Mouse (Mus musculus) neural tube, embryonic 11.5 days (tissue): ENCODE measurements around the gene Krt13. TPM values are rescaled to one million over a fixed set of nuclear protein-coding genes. Genes with fewer than 3 reads are reported as not detected.
A peak's percentile ranks its signal among the peaks of the same experiment; 100 is the strongest.

Source experiments
- ATAC-seq: fragments of 200-750 bp; cut with Nextera tagmentation; 2 replicates; pipeline ENCODE4 v1.8.0; 2017; ENCODE audit warnings: moderate number of reproducible peaks, mild to moderate bottlenecking, moderate TSS enrichment, moderate library complexity; ENCODE audit not compliant: insufficient read depth, low FRiP score, low TSS enrichment
- DNase-seq: peaks from one replicate; pipeline ENCODE4 v3.0.0-alpha.2; 2015; ENCODE audit warnings: low spot score
- H3K27ac ChIP-seq: fragments of 300-500 bp; sonication (generic); 2 replicates; pipeline ENCODE4 v1.5.1; 2014; ENCODE audit warnings: low read depth, mild to moderate bottlenecking, low read length
- H3K27me3 ChIP-seq: fragments of 300-500 bp; sonication (generic); 2 replicates; pipeline ENCODE4 v1.6.1; 2014; ENCODE audit warnings: mild to moderate bottlenecking, low read length, mixed read lengths; ENCODE audit not compliant: control insufficient read depth, insufficient read depth
- H3K36me3 ChIP-seq: fragments of 300-500 bp; sonication (generic); 2 replicates; pipeline ENCODE4 v1.6.1; 2014; ENCODE audit warnings: mild to moderate bottlenecking, low read length, moderate library complexity, mixed read lengths; ENCODE audit not compliant: control insufficient read depth, insufficient read depth
- H3K4me1 ChIP-seq: fragments of 300-500 bp; sonication (generic); 2 replicates; pipeline ENCODE4 v1.6.1; 2014; ENCODE audit warnings: low read length, mixed read lengths; ENCODE audit not compliant: control insufficient read depth, insufficient read depth
- H3K4me2 ChIP-seq: fragments of 300-500 bp; sonication (generic); 2 replicates; pipeline ENCODE4 v1.6.1; 2014; ENCODE audit warnings: low read depth, mild to moderate bottlenecking, moderate library complexity
- H3K4me3 ChIP-seq: fragments of 300-500 bp; sonication (generic); 2 replicates; pipeline ENCODE4 v1.5.1; 2014; ENCODE audit warnings: low read depth, low read length
- H3K9ac ChIP-seq: fragments of 300-500 bp; sonication (generic); 2 replicates; pipeline ENCODE4 v1.6.1; 2014; ENCODE audit warnings: mild to moderate bottlenecking, low read length
- H3K9me3 ChIP-seq: fragments of 300-500 bp; sonication (generic); 2 replicates; pipeline ENCODE4 v1.6.1; 2016; ENCODE audit warnings: low read length; ENCODE audit not compliant: control insufficient read depth
- WGBS: fragments of 180-500 bp; shearing (Covaris S2); extraction: QIAGEN DNeasy Blood & Tissue Kit; methylation state at CpG from one replicate; pipeline ENCODE4 v1.1.7; 2014; 5-methylcytosine and 5-hydroxymethylcytosine counted together
- polyA plus RNA-seq: library from polyadenylated mRNA; unstranded; fragments of >200 nt; fragmentation: Nextera tagmentation; extraction: Ambion mirVana; gene quantifications from 2 replicates; pipeline ENCODE4 v1.2.1, GENCODE M21; 2014

Gene Krt13
- polyA plus RNA-seq, 1 experiment from 2014 or later, result not detected

DNA sequence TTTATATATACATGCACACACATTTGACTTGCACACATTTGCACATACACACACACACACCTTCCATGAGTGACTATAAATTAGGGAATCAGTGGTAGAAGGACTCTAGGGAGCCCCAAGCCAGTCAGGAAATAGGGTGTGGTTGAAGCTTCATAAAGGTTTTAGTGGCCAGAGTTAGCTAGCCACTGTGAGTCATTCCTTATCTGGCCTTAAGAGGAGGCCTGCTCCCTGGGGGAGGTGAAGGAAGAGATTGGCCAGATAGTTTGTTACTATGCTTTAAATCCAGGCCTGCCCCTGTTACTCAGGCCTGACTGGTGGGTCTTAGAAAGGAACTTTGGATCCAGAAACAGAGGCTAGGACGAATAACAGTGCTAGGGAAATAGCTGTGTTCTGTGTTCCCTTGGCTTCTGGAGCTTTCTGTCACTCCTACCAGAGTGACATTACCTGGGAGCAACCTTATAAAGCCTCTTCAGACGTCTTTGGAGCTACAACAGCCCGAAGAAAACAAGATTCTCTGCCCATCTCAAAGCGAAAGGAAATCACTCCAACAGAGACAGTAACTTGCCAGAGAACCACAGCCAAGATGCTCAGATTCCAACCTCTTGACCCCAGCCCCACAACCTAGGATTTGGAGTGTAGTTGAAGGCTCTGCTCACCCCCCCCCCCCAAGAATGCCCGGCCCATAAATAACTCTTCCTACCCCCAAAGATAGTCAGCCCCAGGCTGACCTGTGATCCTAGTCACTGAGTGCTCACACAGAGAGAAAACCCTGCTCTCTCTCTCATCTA is 26.4 kb upstream of the Krt13 start:
- Histone ChIP-seq H3K9ac (no peak overlapping the region), H3K27ac (no peak overlapping the region), H3K4me2 (no peak overlapping the region), H3K4me1 (no peaks in the 10 kb centered on the region; the same call in 1 of the 2 replicates), H3K27me3 (peaks cover 23% of the 10 kb centered on the region), H3K4me3 (no peak overlapping the region), H3K36me3 (no peaks in the 10 kb centered on the region), H3K9me3 (no peaks in the 10 kb centered on the region)
- ATAC-seq, result no peak
- 52% methylated on average over 5 of the region's 5 CpGs for WGBS
- no peak for DNase-seq

DNA sequence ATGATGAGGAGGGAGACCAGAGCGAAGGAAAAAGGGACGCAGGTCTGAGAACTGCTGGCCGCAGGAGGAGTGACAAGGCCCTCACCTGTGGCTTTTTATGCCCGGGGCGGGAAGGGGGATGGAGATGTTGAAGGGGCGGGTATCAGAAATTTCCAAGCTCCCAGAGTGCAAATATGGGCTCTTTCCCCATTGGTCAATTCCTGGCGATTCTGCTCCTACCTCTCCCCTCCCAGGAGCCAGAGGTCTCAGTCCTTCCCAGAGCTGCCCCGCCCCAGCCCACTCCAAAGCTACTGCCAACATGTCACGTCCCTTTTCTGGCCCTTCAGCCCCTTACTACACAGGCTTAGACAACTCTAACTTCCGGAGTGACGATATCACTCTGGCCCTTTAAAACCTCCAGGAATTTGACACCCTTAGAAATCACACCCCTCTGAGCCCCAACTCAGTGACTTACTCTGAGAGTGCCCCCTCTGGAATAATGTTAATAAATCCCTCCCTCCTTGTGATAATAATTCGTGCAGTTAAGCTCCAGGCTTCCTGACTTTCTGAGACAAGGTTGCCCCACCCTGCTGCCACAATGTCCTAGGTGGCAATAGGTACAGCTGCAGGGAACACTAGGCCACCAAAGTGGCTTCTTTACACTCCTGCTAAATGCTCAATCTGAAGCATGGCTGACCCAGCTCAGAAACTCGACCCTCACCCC is 24.6 kb upstream of the Krt13 start:
- Histone ChIP-seq H3K27ac (no peak overlapping the region), H3K9me3 (no peaks in the 10 kb centered on the region), H3K4me2 (peak overlapping the region; percentile 38), H3K4me3 (peak overlapping the region; percentile 12; the same call in 1 of the 2 replicates), H3K9ac (no peak overlapping the region), H3K36me3 (no peaks in the 10 kb centered on the region), H3K27me3 (peaks cover 23% of the 10 kb centered on the region), H3K4me1 (no peaks in the 10 kb centered on the region; the same call in 1 of the 2 replicates)
- WGBS, result 3% methylated on average over 13 of the region's 13 CpGs
- DNase-seq, result no peak
- ATAC-seq, result no peak

DNA sequence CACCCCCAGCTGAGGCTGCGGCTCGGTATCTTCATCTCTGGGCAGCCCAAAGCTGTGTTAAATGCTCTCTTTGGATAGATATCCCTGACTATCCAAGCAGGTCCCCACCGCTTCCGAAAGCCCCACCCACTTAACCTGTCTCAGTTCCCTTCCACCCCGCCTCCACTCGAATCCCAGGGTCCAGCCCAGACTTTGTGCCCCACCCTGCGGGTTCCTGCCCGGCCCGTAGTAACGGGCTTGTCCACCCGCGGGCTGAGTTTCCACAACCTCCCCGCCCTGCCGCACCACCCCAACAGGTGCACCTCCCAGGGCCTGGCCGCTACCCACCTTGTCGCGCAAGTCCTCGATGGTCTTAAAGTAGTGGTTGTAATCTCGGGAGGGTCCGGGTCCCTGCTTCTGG is 23.7 kb upstream of the Krt13 start:
- H3K9ac ChIP-seq, result no peak overlapping the region
- H3K4me1 ChIP-seq, result no peaks in the 10 kb centered on the region; the same call in 1 of the 2 replicates
- no peaks in the 10 kb centered on the region for H3K9me3 ChIP-seq
- peak overlapping the region; percentile 38 for H3K4me2 ChIP-seq
- peak overlapping the region; percentile 12; the same call in 1 of the 2 replicates for H3K4me3 ChIP-seq
- 2% methylated on average over 20 of the region's 20 CpGs for WGBS
- H3K27ac ChIP-seq, result no peak overlapping the region
- H3K36me3 ChIP-seq, result no peaks in the 10 kb centered on the region
- DNase-seq, result no peak
- peaks cover 23% of the 10 kb centered on the region for H3K27me3 ChIP-seq
- no peak for ATAC-seq

DNA sequence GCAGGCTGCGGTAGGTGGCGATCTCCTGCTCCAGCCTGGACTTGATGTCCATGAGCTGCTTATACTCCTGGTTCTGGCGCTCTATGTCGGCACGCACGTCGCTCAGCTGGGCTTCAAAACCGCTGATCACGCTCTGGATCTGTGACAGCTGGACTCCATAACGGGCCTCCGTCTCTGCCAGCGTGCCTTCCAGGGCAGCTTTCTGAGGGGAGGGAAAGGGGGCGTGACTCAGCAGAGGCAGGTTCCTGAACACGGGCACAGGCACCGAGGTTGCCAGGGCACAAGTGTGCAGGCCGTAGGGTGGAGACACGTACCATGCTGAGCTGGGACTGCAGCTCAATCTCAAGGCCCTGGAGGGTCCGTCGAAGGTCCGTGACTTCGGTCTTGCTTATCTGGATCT is 19.6 kb upstream of the Krt13 start:
- H3K4me1 ChIP-seq, result peaks cover 2% of the 10 kb centered on the region; the same call in 1 of the 2 replicates
- DNase-seq (no peak), ATAC-seq (no peak)
- no peak overlapping the region for H3K27ac ChIP-seq
- no peak overlapping the region for H3K9ac ChIP-seq
- no peak overlapping the region for H3K4me3 ChIP-seq
- H3K9me3 ChIP-seq, result no peaks in the 10 kb centered on the region
- H3K36me3 ChIP-seq, result no peaks in the 10 kb centered on the region
- no peak overlapping the region for H3K4me2 ChIP-seq
- WGBS, result 87% methylated on average over 21 of the region's 21 CpGs
- peaks cover 16% of the 10 kb centered on the region for H3K27me3 ChIP-seq

DNA sequence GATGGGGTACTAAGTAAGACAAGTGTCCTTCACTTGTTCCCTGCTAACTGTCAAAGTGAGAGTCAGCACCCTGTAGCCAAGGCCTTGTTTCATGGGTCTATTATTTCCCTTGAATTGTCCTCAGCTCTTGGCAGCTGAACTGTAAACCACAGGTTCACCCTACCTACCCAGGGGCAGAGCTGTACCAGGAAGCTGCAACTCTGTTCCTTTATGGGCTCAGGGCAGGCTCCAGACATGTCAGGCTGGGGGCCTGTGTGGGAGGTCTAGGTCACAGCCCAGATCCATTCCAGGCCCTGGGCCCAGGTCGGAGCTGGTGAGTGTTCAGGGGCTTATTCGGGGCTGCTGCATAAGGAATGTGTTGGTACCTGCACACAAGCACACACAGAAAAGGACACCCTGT is 18.0 kb upstream of the Krt13 start:
- Histone ChIP-seq H3K9me3 (no peaks in the 10 kb centered on the region), H3K27ac (no peak overlapping the region), H3K4me1 (peaks cover 2% of the 10 kb centered on the region; the same call in 1 of the 2 replicates), H3K4me2 (no peak overlapping the region), H3K36me3 (no peaks in the 10 kb centered on the region), H3K27me3 (peaks cover 3% of the 10 kb centered on the region; the same call in 1 of the 2 replicates), H3K9ac (no peak overlapping the region), H3K4me3 (no peak overlapping the region)
- WGBS, result 82% methylated on average over 2 of the region's 2 CpGs
- DNase-seq, result no peak
- no peak for ATAC-seq

DNA sequence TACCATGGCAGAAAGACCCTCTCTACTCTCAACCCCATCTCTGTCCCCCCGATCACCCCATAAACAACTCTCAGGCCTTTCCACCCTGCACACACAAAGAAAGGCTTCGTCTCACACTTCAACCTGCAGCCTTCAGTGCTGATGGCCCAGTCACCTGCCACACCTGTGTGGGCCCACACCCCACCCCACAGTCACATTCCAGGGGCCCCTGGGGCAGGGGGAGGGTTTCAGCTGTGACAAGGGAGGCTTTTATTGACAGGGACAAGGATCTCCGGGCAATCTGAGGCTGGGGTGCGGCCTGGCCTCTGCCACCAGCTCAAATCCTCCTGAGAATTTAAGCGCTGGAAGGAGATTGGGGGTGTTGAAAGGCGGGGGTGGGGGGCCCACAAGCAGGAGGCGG is 17.4 kb upstream of the Krt13 start:
- no peak for ATAC-seq
- no peak overlapping the region for H3K4me3 ChIP-seq
- no peak for DNase-seq

DNA sequence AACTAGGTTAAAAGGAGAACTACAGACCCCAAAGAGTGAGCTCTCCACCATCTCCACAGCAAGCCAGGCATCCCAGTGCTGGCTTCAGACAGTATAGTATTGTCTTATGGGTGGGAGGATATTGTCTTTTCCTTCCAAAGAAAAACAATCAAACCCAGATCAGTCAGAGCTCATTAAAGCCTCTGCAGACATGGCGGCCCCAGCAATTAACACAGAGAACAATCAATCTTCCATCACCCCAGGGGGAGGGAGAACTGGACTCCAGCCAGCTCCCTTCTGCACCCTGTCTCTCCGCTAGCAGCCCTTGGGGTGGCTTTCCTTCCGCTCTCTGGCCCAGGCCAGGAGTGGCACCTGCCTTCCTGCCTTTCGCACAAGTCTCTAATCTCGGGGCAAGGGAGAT is 16.3 kb upstream of the Krt13 start:
- Histone ChIP-seq H3K27ac (no peak overlapping the region), H3K27me3 (no peaks in the 10 kb centered on the region), H3K9ac (no peak overlapping the region), H3K9me3 (no peaks in the 10 kb centered on the region), H3K4me3 (no peak overlapping the region), H3K4me1 (peaks cover 2% of the 10 kb centered on the region; the same call in 1 of the 2 replicates), H3K36me3 (no peaks in the 10 kb centered on the region), H3K4me2 (no peak overlapping the region)
- DNase-seq, result no peak
- ATAC-seq, result no peak
- WGBS, result 33% methylated on average over 5 of the region's 5 CpGs

More for the DNA sequence above, 17.4 kb upstream of the Krt13 start:
- no peak overlapping the region for H3K27ac ChIP-seq
- no peaks in the 10 kb centered on the region for H3K27me3 ChIP-seq
- WGBS, result 50% methylated on average over 7 of the region's 7 CpGs
- H3K9me3 ChIP-seq, result no peaks in the 10 kb centered on the region
- peaks cover 2% of the 10 kb centered on the region; the same call in 1 of the 2 replicates for H3K4me1 ChIP-seq
- H3K9ac ChIP-seq, result no peak overlapping the region
- H3K4me2 ChIP-seq, result no peak overlapping the region
- H3K36me3 ChIP-seq, result no peaks in the 10 kb centered on the region

DNA sequence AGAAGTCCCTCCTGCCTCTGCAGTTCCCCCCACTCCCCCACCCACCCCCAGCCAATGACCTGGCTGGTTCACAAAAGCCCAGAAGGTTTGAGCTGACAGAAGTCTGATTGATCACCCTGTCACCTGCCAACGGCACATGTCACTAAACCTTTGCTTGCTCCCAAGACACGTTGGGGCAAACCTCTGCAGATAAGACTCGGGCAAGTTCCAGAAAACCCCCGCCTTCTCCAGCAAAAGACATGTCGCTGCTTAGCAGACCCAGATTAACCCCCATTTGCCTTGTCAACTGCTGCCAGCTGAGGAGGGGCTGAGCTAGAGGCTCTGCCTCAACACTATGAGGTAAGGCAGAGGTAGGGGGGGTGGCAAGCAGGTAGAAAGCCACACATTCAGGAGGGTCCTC is 15.2 kb upstream of the Krt13 start:
- Histone ChIP-seq H3K27me3 (no peaks in the 10 kb centered on the region), H3K4me3 (no peak overlapping the region), H3K9me3 (no peaks in the 10 kb centered on the region), H3K4me1 (peaks cover 2% of the 10 kb centered on the region; the same call in 1 of the 2 replicates), H3K36me3 (no peaks in the 10 kb centered on the region), H3K4me2 (no peak overlapping the region), H3K27ac (no peak overlapping the region), H3K9ac (no peak overlapping the region)
- ATAC-seq (no peak), DNase-seq (no peak)
- WGBS, result 51% methylated on average over 5 of the region's 5 CpGs
